Mouse (Mus musculus) liver, embryonic 14.5 days (tissue): ENCODE measurements around the gene Tmem81. TPM values are rescaled to one million over a fixed set of nuclear protein-coding genes. Genes with fewer than 3 reads are reported as not detected.

Source experiments
- ATAC-seq: fragments of 200-750 bp; cut with Nextera tagmentation; 2 replicates; pipeline ENCODE4 v1.8.0; 2017; ENCODE audit warnings: moderate number of reproducible peaks, mild to moderate bottlenecking, moderate library complexity; ENCODE audit not compliant: insufficient read depth
- DNase-seq, 3 experiments: peaks; one replicate each; pipeline ENCODE4 v3.0.0-alpha.2; 2012 to 2013; ENCODE audit warnings: low read depth in 3 of 3, low spot score in 3 of 3
- H3K27ac ChIP-seq: fragments of 300-500 bp; sonication (generic); 2 replicates; pipeline ENCODE4 v1.5.1; 2014; ENCODE audit warnings: moderate library complexity, mild to moderate bottlenecking, control low read depth, inconsistent platforms
- H3K27me3 ChIP-seq: fragments of 300-500 bp; sonication (generic); 2 replicates; pipeline ENCODE4 v1.6.1; 2014; ENCODE audit warnings: mild to moderate bottlenecking, low read length, moderate library complexity; ENCODE audit not compliant: control insufficient read depth, insufficient read depth
- H3K36me3 ChIP-seq: fragments of 300-500 bp; sonication (generic); replicated peaks from 2 replicates; pipeline ENCODE4 v1.6.1; 2014; ENCODE audit warnings: low read depth; ENCODE audit not compliant: control insufficient read depth, insufficient read depth
- H3K4me1 ChIP-seq, 2 experiments: fragments of 200-500 bp in 1 of 2; fragments of 300-500 bp in 1 of 2; sonication (generic) in 1 of 2; replicated peaks; 2 replicates each; pipeline ENCODE4 v1.6.1; 2012 to 2014; ENCODE audit warnings: antibody characterized with exemption in 1 of 2, inconsistent platforms in 1 of 2, low read length in 1 of 2; ENCODE audit not compliant: control insufficient read depth in 2 of 2, insufficient read depth in 2 of 2
- H3K4me2 ChIP-seq: fragments of 300-500 bp; sonication (generic); 2 replicates; pipeline ENCODE4 v1.6.1; 2014; ENCODE audit warnings: low read depth, mild to moderate bottlenecking, control low read depth, moderate library complexity
- H3K4me3 ChIP-seq, 2 experiments: fragments of 200-500 bp in 1 of 2; fragments of 300-500 bp in 1 of 2; sonication (generic) in 1 of 2; 2 replicates each; pipeline ENCODE4 v1.5.1; 2012 to 2014; ENCODE audit warnings: low read depth in 2 of 2, low read length in 2 of 2, mild to moderate bottlenecking in 2 of 2, control low read depth in 1 of 2, inconsistent platforms in 1 of 2, moderate library complexity in 1 of 2; ENCODE audit not compliant: insufficient read depth in 1 of 2
- H3K9ac ChIP-seq: fragments of 300-500 bp; sonication (generic); replicated peaks from 2 replicates; pipeline ENCODE4 v1.6.1; 2014; ENCODE audit warnings: mild to moderate bottlenecking, control low read depth, moderate library complexity
- H3K9me3 ChIP-seq: fragments of 300-500 bp; sonication (generic); 2 replicates; pipeline ENCODE4 v1.6.1; 2016; ENCODE audit warnings: low read length, mixed read lengths; ENCODE audit not compliant: control insufficient read depth
- CTCF ChIP-seq: IDR thresholded peaks from 2 replicates; pipeline ENCODE4 v1.5.1; 2016; ENCODE audit warnings: antibody characterized with exemption, low read depth, control low read depth
- EP300 ChIP-seq: IDR thresholded peaks from 2 replicates; pipeline ENCODE4 v1.6.1; 2016; ENCODE audit warnings: antibody characterized with exemption, low read depth
- WGBS: fragments of 180-500 bp; shearing (Covaris S2); extraction: QIAGEN DNeasy Blood & Tissue Kit; methylation state at CpG from one replicate; pipeline ENCODE4 v1.1.7; 2014; ENCODE audit not compliant: insufficient replicate concordance; 5-methylcytosine and 5-hydroxymethylcytosine counted together
- polyA plus RNA-seq, 2 experiments: library from polyadenylated mRNA; depleted of rRNA in 1 of 2; stranded (reverse) in 1 of 2; unstranded in 1 of 2; fragments of >200 nt; fragmentation: Nextera tagmentation in 1 of 2; extraction: Ambion mirVana in 1 of 2; gene quantifications; 2 replicates each; pipeline versions ENCODE4 v1.2.1 to v1.2.3; 2012 to 2014

Gene Tmem81
- polyA plus RNA-seq, 2 experiments, result 0.88 to 1.3 TPM

DNA sequence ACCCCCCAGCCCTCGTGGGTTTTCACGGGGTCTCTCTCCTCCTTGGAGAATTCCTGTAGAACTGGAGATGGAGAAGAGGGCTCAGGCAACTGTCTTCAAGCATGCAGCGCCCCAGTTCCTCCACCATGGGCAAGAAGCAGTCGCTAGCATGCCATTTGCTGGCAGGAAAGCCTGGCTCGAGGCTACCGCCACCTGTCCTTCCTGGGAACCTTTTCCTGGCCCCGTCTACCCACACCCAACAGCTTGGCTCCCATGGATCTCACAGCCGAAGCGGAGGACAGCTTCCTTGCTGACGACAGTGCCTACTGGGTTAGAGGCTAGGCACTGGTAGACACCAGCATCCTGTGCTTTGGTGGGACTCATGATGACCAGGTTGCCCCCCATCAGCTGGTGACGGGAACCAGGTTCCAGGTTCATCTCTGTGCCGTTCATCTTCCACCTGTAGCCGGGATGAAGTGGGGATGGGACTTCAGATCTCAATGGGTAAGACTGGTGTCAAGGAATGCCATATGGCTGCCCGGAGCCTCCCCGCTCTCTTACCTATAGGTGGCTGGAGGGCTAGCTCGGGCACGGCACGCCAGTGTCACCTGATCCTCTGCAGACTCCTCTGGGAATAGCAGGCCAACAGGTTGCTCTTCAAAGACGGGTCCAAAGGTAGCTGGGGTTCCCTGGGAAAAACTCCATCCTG lies 22.8 kb downstream of the Tmem81 start:
- Histone ChIP-seq H3K4me1 (no peaks in the 10 kb centered on the region), H3K4me2 (no peak overlapping the region), H3K9me3 (no peaks in the 10 kb centered on the region), H3K36me3 (no peaks in the 10 kb centered on the region), H3K4me3 (no peak overlapping the region), H3K27me3 (no peaks in the 10 kb centered on the region), H3K27ac (no peak overlapping the region), H3K9ac (no peak overlapping the region)
- TF ChIP-seq EP300, result no peak
- no peak for TF ChIP-seq CTCF
- DNase-seq (no peak), ATAC-seq (no peak)
- 65% methylated on average over 19 of the region's 19 CpGs for WGBS

DNA sequence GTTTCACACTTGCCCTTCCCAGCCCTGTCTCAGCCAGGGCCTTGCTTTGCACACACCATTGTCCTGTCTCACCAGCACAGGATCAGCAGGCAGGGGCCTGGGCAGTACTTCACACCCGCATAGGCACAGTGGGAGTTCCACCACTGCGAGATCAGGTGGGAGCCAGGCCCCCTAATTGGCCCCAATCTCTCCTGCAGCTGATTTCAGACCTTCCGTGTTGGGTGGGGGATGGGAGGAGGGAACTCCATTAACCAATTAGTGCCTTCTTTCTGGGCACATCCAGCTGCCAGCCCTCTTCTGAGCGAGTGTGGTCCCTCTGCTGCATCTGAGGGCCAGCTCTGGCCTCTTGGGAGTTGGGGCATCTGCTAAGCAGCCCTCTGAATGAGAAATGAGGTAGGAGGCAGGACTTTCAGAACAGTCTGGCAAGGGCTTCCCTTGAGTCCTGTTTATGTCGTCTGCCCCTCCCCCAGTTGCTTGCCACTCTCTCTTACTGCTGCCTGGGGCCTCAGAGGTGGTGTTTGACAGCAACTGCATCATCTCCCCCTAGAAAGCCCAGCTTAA lies 24.7 kb downstream of the Tmem81 start:
- Histone ChIP-seq H3K9ac (no peak overlapping the region), H3K4me1 (no peaks in the 10 kb centered on the region), H3K36me3 (no peaks in the 10 kb centered on the region), H3K4me3 (no peak overlapping the region), H3K9me3 (no peaks in the 10 kb centered on the region), H3K27ac (no peak overlapping the region), H3K4me2 (no peak overlapping the region), H3K27me3 (peaks cover 4% of the 10 kb centered on the region; the same call in 1 of the 2 replicates)
- DNase-seq (no peak), ATAC-seq (no peak)
- WGBS, result 15% methylated on average over 5 of the region's 5 CpGs
- TF ChIP-seq EP300 (no peak), CTCF (no peak)

DNA sequence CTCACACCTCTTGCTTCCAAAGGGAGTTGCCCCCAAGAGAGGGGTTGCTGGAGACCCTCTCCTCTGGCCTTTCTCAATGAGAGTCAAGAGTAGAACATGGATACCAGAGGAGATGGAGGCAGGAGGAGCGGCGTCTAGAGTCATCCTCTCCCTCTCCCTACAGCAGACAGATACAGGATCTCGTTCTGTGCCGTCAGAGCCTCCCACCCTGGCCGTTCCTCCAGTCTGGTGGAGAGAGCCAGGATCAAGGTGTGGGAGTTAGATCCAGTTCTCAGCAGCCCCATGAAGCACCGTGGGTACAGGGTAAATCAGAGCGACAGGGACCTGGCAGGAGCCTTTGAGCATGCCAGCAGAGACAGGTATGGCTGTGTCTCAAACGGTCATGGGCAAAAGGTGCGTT lies 26.5 kb downstream of the Tmem81 start:
- no peak overlapping the region for H3K4me3 ChIP-seq
- H3K27ac ChIP-seq, result no peak overlapping the region
- H3K27me3 ChIP-seq, result peaks cover 4% of the 10 kb centered on the region; the same call in 1 of the 2 replicates
- H3K4me2 ChIP-seq, result no peak overlapping the region
- DNase-seq, result no peak
- no peak overlapping the region for H3K9ac ChIP-seq
- no peaks in the 10 kb centered on the region for H3K9me3 ChIP-seq
- no peaks in the 10 kb centered on the region for H3K4me1 ChIP-seq
- H3K36me3 ChIP-seq, result no peaks in the 10 kb centered on the region
- WGBS, result 38% methylated on average over 9 of the region's 9 CpGs
- TF ChIP-seq EP300 (no peak), CTCF (no peak)
- no peak for ATAC-seq

DNA sequence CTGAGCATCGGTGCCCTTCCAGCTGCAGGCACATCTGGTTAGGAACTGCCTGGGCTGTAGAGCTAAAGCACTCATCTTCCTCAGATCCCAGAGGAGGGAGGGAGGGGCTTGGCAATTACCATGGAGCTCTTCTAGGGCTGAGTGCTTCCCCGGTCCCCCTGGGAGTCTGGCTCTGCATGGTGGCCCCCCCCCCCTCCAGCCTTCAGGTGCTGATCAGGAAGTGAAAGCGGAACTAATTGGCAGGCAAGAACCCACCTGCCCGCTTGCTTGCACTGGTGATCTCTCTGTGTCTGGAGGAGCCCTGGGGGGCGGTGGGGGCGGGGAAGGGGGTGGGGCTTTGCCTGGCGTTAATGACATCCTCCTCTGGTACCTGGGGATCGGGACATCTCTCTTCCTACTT lies 27.8 kb downstream of the Tmem81 start:
- no peak for DNase-seq
- Histone ChIP-seq H3K4me1 (no peaks in the 10 kb centered on the region), H3K9me3 (no peaks in the 10 kb centered on the region), H3K27ac (no peak overlapping the region), H3K4me2 (no peak overlapping the region), H3K4me3 (no peak overlapping the region), H3K27me3 (peaks cover 4% of the 10 kb centered on the region; the same call in 1 of the 2 replicates), H3K9ac (no peak overlapping the region), H3K36me3 (no peaks in the 10 kb centered on the region)
- TF ChIP-seq CTCF (no peak), EP300 (no peak)
- 3% methylated on average over 8 of the region's 8 CpGs for WGBS
- no peak for ATAC-seq

DNA sequence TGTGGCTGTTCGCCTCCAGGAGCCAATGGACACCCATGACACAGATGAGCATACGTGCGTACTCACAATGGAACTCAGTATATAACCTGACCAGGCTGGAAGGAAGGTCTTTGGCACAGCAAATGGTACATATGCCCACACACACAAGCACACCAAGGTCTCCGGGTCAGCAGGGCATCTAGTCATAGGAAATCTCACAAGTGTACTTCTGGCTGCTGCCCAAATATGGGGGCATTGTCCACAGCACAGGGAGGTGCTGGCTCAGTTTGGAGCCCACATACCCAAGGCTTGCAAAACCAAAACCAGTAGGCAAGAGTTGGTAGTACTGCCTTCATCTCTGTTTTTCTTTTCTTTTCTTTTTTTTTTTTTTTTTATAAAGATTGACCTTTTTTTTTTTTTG lies 29.5 kb downstream of the Tmem81 start:
- H3K4me1 ChIP-seq, result no peaks in the 10 kb centered on the region
- DNase-seq (no peak), ATAC-seq (no peak)
- no peak overlapping the region for H3K4me2 ChIP-seq
- H3K27ac ChIP-seq, result no peak overlapping the region
- WGBS, result 76% methylated on average over 4 of the region's 4 CpGs
- no peaks in the 10 kb centered on the region for H3K36me3 ChIP-seq
- peaks cover 5% of the 10 kb centered on the region for H3K27me3 ChIP-seq
- H3K4me3 ChIP-seq, result no peak overlapping the region
- no peaks in the 10 kb centered on the region for H3K9me3 ChIP-seq
- no peak overlapping the region for H3K9ac ChIP-seq
- no peak for TF ChIP-seq CTCF
- TF ChIP-seq EP300, result no peak
